In the genomic region with DNA sequence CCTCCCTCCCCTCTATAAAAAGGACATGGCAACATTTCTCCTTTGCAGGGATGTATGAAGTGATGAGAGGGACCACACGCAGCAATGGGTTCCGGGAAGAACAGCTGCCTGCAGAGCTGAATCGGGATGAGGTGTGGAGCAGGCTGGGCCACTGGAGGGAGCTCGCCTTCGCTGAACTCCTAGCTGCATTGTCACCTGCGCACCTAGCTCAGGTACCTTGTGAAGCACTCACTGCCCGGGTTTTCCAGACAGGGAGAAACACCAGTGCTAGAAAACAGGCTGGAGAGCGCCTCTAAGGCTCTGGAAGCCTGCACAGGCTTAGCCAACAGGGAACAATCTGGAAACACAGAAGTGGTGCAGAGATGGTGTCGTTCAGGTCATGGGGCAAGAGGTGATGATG, we compare ENCODE assay signal across 9 mouse cellular contexts. TPM values are rescaled to one million over a fixed set of nuclear protein-coding genes. Genes with fewer than 3 reads are reported as not detected.
DNase-seq lines count a peak whose midpoint lies in the region; ATAC-seq and TF ChIP-seq lines count a peak whose summit lies in the region.
"Had no signal": no experiment of that assay in that cellular context is flagged by ENCODE, and none has a peak within 500 bp of the region (broad histone marks: within the 10 kb centered on the region; RNA-seq: fewer than 3 reads in every experiment).

No protein-coding gene starts in this region.

- H3K9me3 ChIP-seq in heart, embryonic 11.5 days (replicated peaks; ENCODE audit: control insufficient read depth, low read length), result no peaks in the 10 kb centered on the region
- H3K9me3 ChIP-seq in embryonic facial prominence, embryonic 15.5 days (replicated peaks), result no peaks in the 10 kb centered on the region
- no peaks in the 10 kb centered on the region for H3K9me3 ChIP-seq in midbrain, embryonic 10.5 days (replicated peaks)

- intact Hi-C loops in gastrocnemius, postnatal 36 days (cut with DNase I), result loop anchor here (10.0 kb wide), 1 partner anchor 487 kb away; a partner anchor contains a TSS

- ATAC-seq in heart, embryonic 11.5 days (replicated peaks; ENCODE audit: insufficient number of reproducible peaks, low FRiP score, low TSS enrichment), result no peak
- ATAC-seq in Patski, result no peak
- peak; percentile 48; the same call in 1 of the 2 replicates for ATAC-seq in embryonic facial prominence, embryonic 15.5 days (ENCODE audit: insufficient number of reproducible peaks, low FRiP score, low TSS enrichment, low read depth)

- no peak overlapping the region for H3K9ac ChIP-seq in heart, embryonic 11.5 days (ENCODE audit: low read depth, low read length)
- H3K9ac ChIP-seq in embryonic facial prominence, embryonic 15.5 days, result no peak overlapping the region

- CTCF ChIA-PET in Patski (lab: Charles Lee), result interaction anchor here (0.7 to 2.4 kb wide), 12 partner anchors 10 to 484 kb away, joined by 3 to 7 read pairs (median 4); no protein-coding TSS in a partner anchor

- H3K36me3 ChIP-seq in heart, embryonic 11.5 days (ENCODE audit: control insufficient read depth, insufficient read depth, low read length), result no peaks in the 10 kb centered on the region
- no peaks in the 10 kb centered on the region for H3K36me3 ChIP-seq in embryonic facial prominence, embryonic 15.5 days
- no peaks in the 10 kb centered on the region for H3K36me3 ChIP-seq in midbrain, embryonic 10.5 days

- 0 out of 2 replicates have a peak, but pooled peaks cover 5% of the 10 kb centered on the region for H3K4me1 ChIP-seq in heart, embryonic 11.5 days (ENCODE audit: control insufficient read depth, insufficient read depth, low read length)
- peaks cover 11% of the 10 kb centered on the region for H3K4me1 ChIP-seq in embryonic facial prominence, embryonic 15.5 days
- peaks cover 26% of the 10 kb centered on the region for H3K4me1 ChIP-seq in midbrain, embryonic 10.5 days

- H3K4me2 ChIP-seq in heart, embryonic 11.5 days, result peak overlapping the region; percentile 62
- peak overlapping the region; percentile 61 for H3K4me2 ChIP-seq in embryonic facial prominence, embryonic 15.5 days (replicated peaks)

- in situ Hi-C loops in Patski (cut with MboI; ENCODE audit: low pct_unique_long_range_greater_than_20kb), result loop anchor here (5.0 kb wide), 1 partner anchor 489 kb away; a partner anchor contains a TSS

- peaks cover 23% of the 10 kb centered on the region for H3K27me3 ChIP-seq in heart, embryonic 11.5 days (ENCODE audit: control insufficient read depth, insufficient read depth, low read length)
- H3K27me3 ChIP-seq in Patski, result peaks cover 6% of the 10 kb centered on the region
- peaks cover 17% of the 10 kb centered on the region for H3K27me3 ChIP-seq in embryonic facial prominence, embryonic 15.5 days
- peaks cover 30% of the 10 kb centered on the region for H3K27me3 ChIP-seq in midbrain, embryonic 10.5 days (ENCODE audit: low read depth, poor library complexity, severe bottlenecking)

- no peak for DNase-seq in heart, postnatal 4 days
- DNase-seq in Patski (ENCODE audit: low read depth, low spot score), result no peak
- peak; percentile 26 to 44 for DNase-seq in kidney, adult 8-10 months
- DNase-seq in midbrain, embryonic 10.5 days (ENCODE audit: low spot score), result peak; percentile 34
- DNase-seq in spleen, adult 18-20 months, result no peak
- no peak for DNase-seq in gastrocnemius, postnatal 36 days

- POLR2A ChIA-PET in Patski (lab: Charles Lee), result no interaction called here

- TF ChIP-seq CTCF in Patski (IDR thresholded peaks at IDR 0.05), result peak; percentile 3

- peak overlapping the region; percentile 18 for H3K4me3 ChIP-seq in heart, embryonic 11.5 days (ENCODE audit: low read depth, low read length)
- H3K4me3 ChIP-seq in embryonic facial prominence, embryonic 15.5 days (replicated peaks), result peak overlapping the region; percentile 36; the same call in 1 of the 2 replicates
- H3K4me3 ChIP-seq in midbrain, embryonic 10.5 days, result peak overlapping the region; percentile 48

- no peak overlapping the region for H3K27ac ChIP-seq in heart, embryonic 11.5 days (ENCODE audit: low read depth, low read length)
- H3K27ac ChIP-seq in embryonic facial prominence, embryonic 15.5 days (replicated peaks), result no peak overlapping the region
- peak overlapping the region; percentile 81 for H3K27ac ChIP-seq in midbrain, embryonic 10.5 days (replicated peaks)

- WGBS in heart, embryonic 11.5 days (ENCODE audit: insufficient replicate concordance), result 3% methylated on average over 9 of the region's 9 CpGs
- 9% methylated on average over 9 of the region's 9 CpGs for WGBS in embryonic facial prominence, embryonic 15.5 days
- WGBS in midbrain, embryonic 10.5 days, result 10% methylated on average over 9 of the region's 9 CpGs

RNA-seq across cellular contexts. Expression of a gene that starts 38.6 kb away (rescaled TPM):
- polyA plus RNA-seq in heart, embryonic 11.5 days (2014; fragmentation: Nextera tagmentation; extraction: Ambion mirVana), result not detected in 2 replicates
- under 1 TPM; 0.20 to 0.21 TPM for total RNA-seq in heart, postnatal 4 days (2021)
- not detected for polyA plus RNA-seq in Patski (2021)
- polyA plus RNA-seq in embryonic facial prominence, embryonic 15.5 days (2015; fragmentation: Nextera tagmentation; extraction: Ambion mirVana), result 0.08 and 0.13 TPM in 2 replicates
- 0.05 TPM in 1 of 2 replicates, not detected in the other for polyA plus RNA-seq in midbrain, embryonic 10.5 days (2016; fragmentation: Nextera tagmentation; extraction: Ambion mirVana)
- not detected for total RNA-seq in gastrocnemius, postnatal 36 days (2021)
- polyA plus RNA-seq: frontal cortex, adult 2 months had no signal

RNA-seq across cellular contexts. Expression of a gene that starts 43.7 kb away (rescaled TPM):
- polyA plus RNA-seq in heart, embryonic 11.5 days (2014; fragmentation: Nextera tagmentation; extraction: Ambion mirVana), result 59.6 and 72.2 TPM in 2 replicates
- 10 to 100 TPM; 14.4 to 15.6 TPM for total RNA-seq in heart, postnatal 4 days (2021)
- 32.0 TPM for polyA plus RNA-seq in Patski (2021)
- 47.8 and 48.3 TPM in 2 replicates for polyA plus RNA-seq in embryonic facial prominence, embryonic 15.5 days (2015; fragmentation: Nextera tagmentation; extraction: Ambion mirVana)
- polyA plus RNA-seq in midbrain, embryonic 10.5 days (2016; fragmentation: Nextera tagmentation; extraction: Ambion mirVana), result 94.7 and 107 TPM in 2 replicates
- total RNA-seq in gastrocnemius, postnatal 36 days (2021), result 10 to 100 TPM in 1 of 2 experiments, 1 to 10 TPM in 1; 9.8 to 10.7 TPM

Comparison
In these comparisons a context has a peak if more than half of its experiments do, and no peak if none do; other contexts are left out.
1. DNase-seq: peak in kidney, adult 8-10 months (2 of 2) and midbrain, embryonic 10.5 days (single experiment); none in heart, postnatal 4 days (single experiment), Patski (single experiment), spleen, adult 18-20 months (0 of 2) and gastrocnemius, postnatal 36 days (0 of 2).
2. Peak in every context shown above with its lines, with median percentiles within 50 percentile points of each other: H3K4me3 ChIP-seq.